12 mouse cellular contexts compared by ENCODE assay signal in genomic region chr3:31098556-31098955, GRCm38 (mm10). TPM values are rescaled to one million over a fixed set of nuclear protein-coding genes. Genes with fewer than 3 reads are reported as not detected.
DNase-seq lines count a peak whose midpoint lies in the region; ATAC-seq lines count a peak whose summit lies in the region.
"Had no signal": no experiment of that assay in that cellular context is flagged by ENCODE, and none has a peak within 500 bp of the region (broad histone marks: within the 10 kb centered on the region; RNA-seq: fewer than 3 reads in every experiment).

No protein-coding gene starts in this region.

- intact Hi-C loops in heart, postnatal 36 days (cut with DNase I) = loop anchor here (5.0 kb wide), 2 partner anchors 39 to 306 kb away; partner anchors contain the start of gene Sec62

- H3K4me1 ChIP-seq in heart, embryonic 11.5 days (ENCODE audit: control insufficient read depth, insufficient read depth, low read length) = peaks cover 19% of the 10 kb centered on the region
- peaks cover 42% of the 10 kb centered on the region for H3K4me1 ChIP-seq in lung, embryonic 15.5 days
- peaks cover 46% of the 10 kb centered on the region for H3K4me1 ChIP-seq in hindbrain, embryonic 14.5 days (replicated peaks; ENCODE audit: control insufficient read depth, insufficient read depth, low read length)

- no peak for DNase-seq in heart, postnatal 36 days
- no peak for DNase-seq in lung, adult 18-20 months
- no peak for DNase-seq in hindbrain, embryonic 14.5 days (ENCODE audit: low spot score)
- peak; percentile 40 for DNase-seq in naive thymus-derived CD4-positive, alpha-beta T cell, adult 2 months (ENCODE audit: low read depth)
- DNase-seq in MN1 (ENCODE audit: low spot score) = no peak
- no peak for DNase-seq in layer of hippocampus, adult 18-20 months (ENCODE audit: low spot score in 2 of 2)
- DNase-seq: cerebellum, adult 18-20 months; kidney, postnatal 14 days; lung, postnatal 14 days had no signal

- no peak for ATAC-seq in heart, embryonic 11.5 days (replicated peaks; ENCODE audit: insufficient number of reproducible peaks, low FRiP score, low TSS enrichment)
- no peak for ATAC-seq in lung, embryonic 15.5 days (ENCODE audit: borderline replicate concordance, extremely low read depth, low FRiP score, low TSS enrichment)
- ATAC-seq in hindbrain, embryonic 14.5 days (ENCODE audit: low FRiP score) = no peak

- H3K27me3 ChIP-seq in heart, embryonic 11.5 days (ENCODE audit: control insufficient read depth, insufficient read depth, low read length) = no peaks in the 10 kb centered on the region
- H3K27me3 ChIP-seq in lung, embryonic 15.5 days = no peaks in the 10 kb centered on the region
- no peaks in the 10 kb centered on the region for H3K27me3 ChIP-seq in hindbrain, embryonic 14.5 days (ENCODE audit: control insufficient read depth, insufficient read depth, low read length)

- peaks cover 5% of the 10 kb centered on the region; the same call in 1 of the 2 replicates for H3K36me3 ChIP-seq in heart, embryonic 11.5 days (ENCODE audit: control insufficient read depth, insufficient read depth, low read length)
- H3K36me3 ChIP-seq in lung, embryonic 15.5 days = no peaks in the 10 kb centered on the region
- H3K36me3 ChIP-seq in hindbrain, embryonic 14.5 days (replicated peaks; ENCODE audit: control insufficient read depth, insufficient read depth) = peaks cover 4% of the 10 kb centered on the region; the same call in 1 of the 2 replicates

- no peak overlapping the region for H3K27ac ChIP-seq in heart, embryonic 11.5 days (ENCODE audit: low read depth, low read length)
- H3K27ac ChIP-seq in lung, embryonic 15.5 days = no peak overlapping the region
- H3K27ac ChIP-seq in hindbrain, embryonic 14.5 days = no peak overlapping the region

- no peaks in the 10 kb centered on the region for H3K9me3 ChIP-seq in heart, embryonic 11.5 days (replicated peaks; ENCODE audit: control insufficient read depth, low read length)
- no peaks in the 10 kb centered on the region for H3K9me3 ChIP-seq in lung, embryonic 15.5 days
- no peaks in the 10 kb centered on the region for H3K9me3 ChIP-seq in hindbrain, embryonic 14.5 days (ENCODE audit: control insufficient read depth, low read length)

- H3K4me2 ChIP-seq in heart, embryonic 11.5 days = peak overlapping the region; percentile 33
- peak overlapping the region; percentile 16; the same call in 1 of the 2 replicates for H3K4me2 ChIP-seq in lung, embryonic 15.5 days
- peak overlapping the region; percentile 46 for H3K4me2 ChIP-seq in hindbrain, embryonic 14.5 days (replicated peaks)

- H3K9ac ChIP-seq in heart, embryonic 11.5 days (ENCODE audit: low read depth, low read length) = no peak overlapping the region
- no peak overlapping the region for H3K9ac ChIP-seq in lung, embryonic 15.5 days
- no peak overlapping the region for H3K9ac ChIP-seq in hindbrain, embryonic 14.5 days

- H3K4me3 ChIP-seq in heart, embryonic 11.5 days (ENCODE audit: low read depth, low read length) = no peak overlapping the region
- H3K4me3 ChIP-seq in lung, embryonic 15.5 days = no peak overlapping the region
- peak overlapping the region; percentile 11; the same call in 1 of the 2 replicates for H3K4me3 ChIP-seq in hindbrain, embryonic 14.5 days (replicated peaks; ENCODE audit: low read length)

- WGBS in heart, embryonic 11.5 days (ENCODE audit: insufficient replicate concordance) = 86% methylated on average over 1 of the region's 1 CpGs
- 83% methylated on average over 1 of the region's 1 CpGs for WGBS in lung, embryonic 15.5 days
- WGBS in hindbrain, embryonic 14.5 days = 81% methylated on average over 1 of the region's 1 CpGs

RNA-seq across cellular contexts. Expression of gene Skil, which starts 3.7 kb away (rescaled TPM):
- polyA plus RNA-seq in heart, embryonic 11.5 days (2014; fragmentation: Nextera tagmentation; extraction: Ambion mirVana) = 26.3 and 32.4 TPM in 2 replicates
- total RNA-seq in heart, postnatal 36 days (2021) = 10 to 100 TPM; 15.0 to 17.0 TPM
- polyA plus RNA-seq in lung, embryonic 15.5 days (2015; fragmentation: Nextera tagmentation; extraction: Ambion mirVana) = 20.6 and 22.0 TPM in 2 replicates
- 34.4 and 36.5 TPM in 2 replicates for polyA plus RNA-seq in hindbrain, embryonic 14.5 days (2014; fragmentation: Nextera tagmentation; extraction: Ambion mirVana)
- total RNA-seq in layer of hippocampus, adult 18-20 months (2021) = 10 to 100 TPM; 61.6 to 63.4 TPM

RNA-seq across cellular contexts. Expression of gene Cldn11, which starts 51.2 kb away (rescaled TPM):
- polyA plus RNA-seq in heart, embryonic 11.5 days (2014; fragmentation: Nextera tagmentation; extraction: Ambion mirVana) = 5.2 and 6.6 TPM in 2 replicates
- total RNA-seq in heart, postnatal 36 days (2021) = 1 to 10 TPM in 1 of 2 experiments, under 1 TPM in 1; 0.87 to 1.1 TPM
- 5.6 and 7.7 TPM in 2 replicates for polyA plus RNA-seq in lung, embryonic 15.5 days (2015; fragmentation: Nextera tagmentation; extraction: Ambion mirVana)
- 40.3 and 44.9 TPM in 2 replicates for polyA plus RNA-seq in hindbrain, embryonic 14.5 days (2014; fragmentation: Nextera tagmentation; extraction: Ambion mirVana)
- 100 to 1,000 TPM in 1 of 2 experiments, 10 to 100 TPM in 1; 98.2 to 115 TPM for total RNA-seq in layer of hippocampus, adult 18-20 months (2021)
- polyA plus RNA-seq: C2C12 had no signal
